Comparison of ENCODE assay signal across 8 mouse cellular contexts in genomic region chr11:102990152-102990663, GRCm38 (mm10). TPM values are rescaled to one million over a fixed set of nuclear protein-coding genes. Genes with fewer than 3 reads are reported as not detected.
DNase-seq lines count a peak whose midpoint lies in the region; ATAC-seq and TF ChIP-seq lines count a peak whose summit lies in the region.

No protein-coding gene starts in this region.

- no peaks in the 10 kb centered on the region for H3K9me3 ChIP-seq in midbrain, embryonic 13.5 days

- under 1% methylated on average over 29 of the region's 29 CpGs for WGBS in midbrain, embryonic 13.5 days

- H3K36me3 ChIP-seq in midbrain, embryonic 13.5 days, result peaks cover 14% of the 10 kb centered on the region

- CTCF ChIA-PET in Patski (lab: Charles Lee), result interaction anchor here (0.8 to 1.9 kb wide), 2 partner anchors 67 to 88 kb away, joined by 3 to 7 read pairs; no protein-coding TSS in a partner anchor

- peak overlapping the region; percentile 33 for H3K4me3 ChIP-seq in midbrain, embryonic 13.5 days (replicated peaks)

- DNase-seq in CD4-positive, CD25-positive, alpha-beta regulatory T cell, adult 2 months (ENCODE audit: low read depth, low spot score), result peak; percentile 43
- no peak for DNase-seq in Patski (ENCODE audit: low read depth, low spot score)
- peak; percentile 47 for DNase-seq in embryo, embryonic 9.5 days (ENCODE audit: extremely low spot score)
- DNase-seq in heart, postnatal 36 days, result peak; percentile 52 to 58
- DNase-seq in kidney, postnatal 4 days, result peak; percentile 58 to 69
- peak; percentile 64 for DNase-seq in thymus, postnatal 14 days

- H3K27ac ChIP-seq in midbrain, embryonic 13.5 days, result no peak overlapping the region; the same call in 1 of the 2 replicates

- ATAC-seq in CD4-positive, CD25-positive, alpha-beta regulatory T cell, adult 4 months, result no peak
- no peak for ATAC-seq in Patski
- no peak for ATAC-seq in midbrain, embryonic 13.5 days

- intact Hi-C loops in heart, postnatal 36 days (cut with DNase I), result loop anchor here (5.0 kb wide), 1 partner anchor 218 kb away; no protein-coding TSS in a partner anchor

- peaks cover 54% of the 10 kb centered on the region for H3K4me1 ChIP-seq in midbrain, embryonic 13.5 days (replicated peaks)

- in situ Hi-C loops in Patski (cut with MboI; ENCODE audit: low pct_unique_long_range_greater_than_20kb), result loop anchor here (5.0 to 25.0 kb wide), 2 partner anchors 93 to 228 kb away; partner anchors contain the start of gene Adam11

- peak; percentile 86 for TF ChIP-seq CTCF in Patski (IDR thresholded peaks at IDR 0.05)

- H3K9ac ChIP-seq in midbrain, embryonic 13.5 days (replicated peaks), result peak overlapping the region; percentile 59

- peak overlapping the region; percentile 66 for H3K4me2 ChIP-seq in midbrain, embryonic 13.5 days (replicated peaks)

- no peaks in the 10 kb centered on the region for H3K27me3 ChIP-seq in Patski
- H3K27me3 ChIP-seq in midbrain, embryonic 13.5 days, result peaks cover 38% of the 10 kb centered on the region

- POLR2A ChIA-PET in Patski (lab: Charles Lee), result no interaction called here

RNA-seq across cellular contexts. Expression of gene Nmt1, which starts 37.8 kb away (rescaled TPM):
- polyA plus RNA-seq in CD4-positive, CD25-positive, alpha-beta regulatory T cell, adult 4 months (2017; shearing (Covaris generic)), result 100 to 1,000 TPM; 111 TPM
- 87.5 TPM for polyA plus RNA-seq in Patski (2021)
- total RNA-seq in heart, postnatal 36 days (2021), result 10 to 100 TPM; 65.2 to 68.7 TPM
- 45.2 and 49.9 TPM in 2 replicates for polyA plus RNA-seq in midbrain, embryonic 13.5 days (2015; fragmentation: Nextera tagmentation; extraction: Ambion mirVana)

RNA-seq across cellular contexts. Expression of gene Dcakd, which starts 37.9 kb away (rescaled TPM):
- polyA plus RNA-seq in CD4-positive, CD25-positive, alpha-beta regulatory T cell, adult 4 months (2017; shearing (Covaris generic)), result 10 to 100 TPM; 26.4 to 32.5 TPM
- polyA plus RNA-seq in Patski (2021), result 60.6 TPM
- total RNA-seq in heart, postnatal 36 days (2021), result 10 to 100 TPM; 70.4 to 81.3 TPM
- polyA plus RNA-seq in midbrain, embryonic 13.5 days (2015; fragmentation: Nextera tagmentation; extraction: Ambion mirVana), result 177 and 178 TPM in 2 replicates

RNA-seq across cellular contexts. Expression of gene C1ql1, which starts 43.7 kb away (rescaled TPM):
- polyA plus RNA-seq in CD4-positive, CD25-positive, alpha-beta regulatory T cell, adult 4 months (2017; shearing (Covaris generic)), result not detected
- polyA plus RNA-seq in Patski (2021), result 19.6 TPM
- not detected for total RNA-seq in heart, postnatal 36 days (2021)
- polyA plus RNA-seq in midbrain, embryonic 13.5 days (2015; fragmentation: Nextera tagmentation; extraction: Ambion mirVana), result 5.7 and 8.2 TPM in 2 replicates
